Mouse (Mus musculus): ENCODE measurements at regions not wholly inside any gene's neighbourhood (a gene's known extent, or its start where the extent isn't known, plus 50 kb on each side); places are given as distances from the start of the nearest gene placed in this dataset.

DNA sequence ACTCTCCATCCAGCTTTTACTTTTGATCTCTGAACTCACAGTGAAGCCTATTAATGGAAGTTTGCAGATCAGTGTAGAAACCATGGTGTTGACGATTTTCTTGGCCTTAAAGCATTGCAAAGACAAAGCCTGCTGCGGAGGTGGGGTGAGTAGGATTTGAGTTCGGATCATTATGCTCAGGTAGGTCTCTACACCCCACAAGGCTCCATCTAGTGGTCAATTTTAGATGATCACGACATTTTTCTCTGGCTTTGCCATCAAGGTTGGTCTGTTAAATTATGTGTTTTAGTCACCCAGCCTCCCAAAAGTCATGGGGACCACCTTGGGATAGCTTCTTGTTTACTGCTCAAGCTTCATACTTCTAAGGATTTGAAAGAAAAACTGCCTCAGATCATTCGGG is 340.9 kb upstream of the Hnrnpa3 start:
- Histone ChIP-seq H3K4me3 (ENCODE audit: low read depth, low read length) (no peak overlapping the region), H3K27me3 (replicated peaks; ENCODE audit: control insufficient read depth, insufficient read depth, low read length) (0 out of 2 replicates have a peak, but pooled peaks cover 3% of the 10 kb centered on the region), H3K36me3 (ENCODE audit: control insufficient read depth, insufficient read depth) (no peaks in the 10 kb centered on the region), H3K27ac (ENCODE audit: low read depth, low read length) (no peak overlapping the region), H3K9ac (ENCODE audit: low read depth, low read length) (no peak overlapping the region), H3K4me2 (replicated peaks; ENCODE audit: low read depth) (no peak overlapping the region), H3K4me1 (replicated peaks; ENCODE audit: control insufficient read depth, insufficient read depth, low read length) (no peaks in the 10 kb centered on the region), H3K9me3 (ENCODE audit: control insufficient read depth) (no peaks in the 10 kb centered on the region)
- peak; percentile 60 for TF ChIP-seq CTCF (IDR thresholded peaks at IDR 0.05; ENCODE audit: low read depth)
- 72% methylated on average over 5 of the region's 5 CpGs for WGBS
- no peak for ATAC-seq

GRCm38 (mm10) chr2:75324146-75324749 is 334.8 kb upstream of the Hnrnpa3 start:
- Histone ChIP-seq H3K27ac (ENCODE audit: low read depth, low read length) (no peak overlapping the region), H3K4me1 (replicated peaks; ENCODE audit: control insufficient read depth, insufficient read depth, low read length) (no peaks in the 10 kb centered on the region), H3K27me3 (replicated peaks; ENCODE audit: control insufficient read depth, insufficient read depth, low read length) (no peaks in the 10 kb centered on the region), H3K9ac (ENCODE audit: low read depth, low read length) (no peak overlapping the region), H3K36me3 (ENCODE audit: control insufficient read depth, insufficient read depth) (no peaks in the 10 kb centered on the region), H3K4me3 (ENCODE audit: low read depth, low read length) (no peak overlapping the region), H3K9me3 (ENCODE audit: control insufficient read depth) (no peaks in the 10 kb centered on the region), H3K4me2 (replicated peaks; ENCODE audit: low read depth) (no peak overlapping the region)
- no peak for ATAC-seq
- WGBS = 87% methylated on average over 10 of the region's 10 CpGs
- no peak for TF ChIP-seq CTCF (IDR thresholded peaks at IDR 0.05; ENCODE audit: low read depth)

GRCm38 (mm10) chr2:75329598-75329997 is 329.5 kb upstream of the Hnrnpa3 start:
- WGBS = 76% methylated on average over 2 of the region's 2 CpGs
- no peak overlapping the region for H3K27ac ChIP-seq (ENCODE audit: low read depth, low read length)
- no peak overlapping the region for H3K4me2 ChIP-seq (replicated peaks; ENCODE audit: low read depth)
- H3K27me3 ChIP-seq (replicated peaks; ENCODE audit: control insufficient read depth, insufficient read depth, low read length) = no peaks in the 10 kb centered on the region
- H3K4me1 ChIP-seq (replicated peaks; ENCODE audit: control insufficient read depth, insufficient read depth, low read length) = no peaks in the 10 kb centered on the region
- no peak overlapping the region for H3K4me3 ChIP-seq (ENCODE audit: low read depth, low read length)
- no peak for TF ChIP-seq CTCF (IDR thresholded peaks at IDR 0.05; ENCODE audit: low read depth)
- no peak overlapping the region for H3K9ac ChIP-seq (ENCODE audit: low read depth, low read length)
- ATAC-seq = no peak
- H3K36me3 ChIP-seq (ENCODE audit: control insufficient read depth, insufficient read depth) = no peaks in the 10 kb centered on the region
- no peaks in the 10 kb centered on the region for H3K9me3 ChIP-seq (ENCODE audit: control insufficient read depth)

DNA sequence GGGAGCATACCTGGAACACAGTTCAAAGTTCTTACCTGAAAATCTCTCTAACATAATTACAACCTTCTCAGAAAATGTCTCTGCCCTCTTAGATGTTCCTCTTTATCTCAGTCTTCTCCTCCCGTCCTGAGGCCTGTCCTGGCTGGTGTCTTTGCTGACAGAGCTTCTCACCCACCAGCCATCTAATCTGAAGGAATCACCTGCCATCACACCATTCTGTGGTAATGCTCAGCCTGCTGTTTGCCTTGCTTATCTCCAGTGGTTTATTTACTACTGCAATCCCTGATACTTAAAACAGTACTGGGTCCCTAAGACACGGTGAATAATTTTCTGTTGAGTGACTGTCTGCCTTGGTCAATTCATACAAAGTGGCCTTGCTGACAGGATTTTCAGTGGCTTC is 317.8 kb upstream of the Hnrnpa3 start:
- H3K9me3 ChIP-seq (ENCODE audit: control insufficient read depth) = no peaks in the 10 kb centered on the region
- H3K9ac ChIP-seq (ENCODE audit: low read depth, low read length) = no peak overlapping the region
- H3K4me2 ChIP-seq (replicated peaks; ENCODE audit: low read depth) = no peak overlapping the region
- WGBS = 33% methylated on average over 2 of the region's 2 CpGs
- TF ChIP-seq CTCF (IDR thresholded peaks at IDR 0.05; ENCODE audit: low read depth) = no peak
- H3K36me3 ChIP-seq (ENCODE audit: control insufficient read depth, insufficient read depth) = no peaks in the 10 kb centered on the region
- H3K4me3 ChIP-seq (ENCODE audit: low read depth, low read length) = no peak overlapping the region
- no peaks in the 10 kb centered on the region for H3K27me3 ChIP-seq (replicated peaks; ENCODE audit: control insufficient read depth, insufficient read depth, low read length)
- no peak overlapping the region for H3K27ac ChIP-seq (ENCODE audit: low read depth, low read length)
- no peaks in the 10 kb centered on the region for H3K4me1 ChIP-seq (replicated peaks; ENCODE audit: control insufficient read depth, insufficient read depth, low read length)
- no peak for ATAC-seq

DNA sequence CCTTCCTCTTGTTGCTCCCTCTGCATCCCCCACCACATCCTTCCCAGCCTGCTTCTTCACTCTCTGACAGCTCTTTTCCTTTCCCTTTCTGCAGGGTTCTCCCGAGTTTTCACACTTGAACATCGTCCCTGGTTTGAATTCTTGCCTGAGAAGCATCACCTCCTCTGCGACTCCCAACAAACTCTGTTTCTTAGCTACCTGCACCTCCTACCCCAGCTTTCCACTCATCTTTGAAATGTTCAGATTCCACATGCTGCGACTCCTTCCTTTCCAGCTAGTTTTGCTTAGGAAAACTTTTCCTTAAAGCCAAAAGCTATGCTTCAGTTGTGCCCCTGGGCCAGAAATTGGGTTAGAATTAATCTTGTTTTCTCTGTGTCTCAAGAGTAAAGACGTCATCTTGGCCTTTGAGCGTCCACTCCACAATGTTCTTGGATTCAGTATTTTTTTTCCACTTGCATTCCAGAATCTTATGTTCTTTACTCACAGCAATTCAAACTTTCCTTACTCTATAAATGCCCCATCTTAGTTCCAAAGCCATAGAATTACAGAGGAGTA is 317.3 kb upstream of the Hnrnpa3 start:
- no peak for ATAC-seq
- no peaks in the 10 kb centered on the region for H3K4me1 ChIP-seq (replicated peaks; ENCODE audit: control insufficient read depth, insufficient read depth, low read length)
- H3K4me3 ChIP-seq (ENCODE audit: low read depth, low read length) = no peak overlapping the region
- H3K27ac ChIP-seq (ENCODE audit: low read depth, low read length) = no peak overlapping the region
- no peaks in the 10 kb centered on the region for H3K9me3 ChIP-seq (ENCODE audit: control insufficient read depth)
- no peak overlapping the region for H3K4me2 ChIP-seq (replicated peaks; ENCODE audit: low read depth)
- TF ChIP-seq CTCF (IDR thresholded peaks at IDR 0.05; ENCODE audit: low read depth) = no peak
- H3K36me3 ChIP-seq (ENCODE audit: control insufficient read depth, insufficient read depth) = no peaks in the 10 kb centered on the region
- no peaks in the 10 kb centered on the region for H3K27me3 ChIP-seq (replicated peaks; ENCODE audit: control insufficient read depth, insufficient read depth, low read length)
- 64% methylated on average over 6 of the region's 6 CpGs for WGBS
- H3K9ac ChIP-seq (ENCODE audit: low read depth, low read length) = no peak overlapping the region

- TF ChIP-seq CTCF (IDR thresholded peaks at IDR 0.05; ENCODE audit: low read depth) = no peak
- H3K36me3 ChIP-seq (ENCODE audit: control insufficient read depth, insufficient read depth) = no peaks in the 10 kb centered on the region
- ATAC-seq = no peak
These were observed 308.2 kb upstream of the Hnrnpa3 start for GRCm38 (mm10) chr2:75350902-75351301.

More at GRCm38 (mm10) chr2:75350902-75351301, 308.2 kb upstream of the Hnrnpa3 start:
- no peak overlapping the region for H3K9ac ChIP-seq (ENCODE audit: low read depth, low read length)
- no peaks in the 10 kb centered on the region for H3K27me3 ChIP-seq (replicated peaks; ENCODE audit: control insufficient read depth, insufficient read depth, low read length)
- WGBS = 67% methylated on average over 3 of the region's 3 CpGs
- H3K9me3 ChIP-seq (ENCODE audit: control insufficient read depth) = no peaks in the 10 kb centered on the region
- H3K27ac ChIP-seq (ENCODE audit: low read depth, low read length) = no peak overlapping the region
- no peak overlapping the region for H3K4me3 ChIP-seq (ENCODE audit: low read depth, low read length)
- H3K4me1 ChIP-seq (replicated peaks; ENCODE audit: control insufficient read depth, insufficient read depth, low read length) = no peaks in the 10 kb centered on the region
- H3K4me2 ChIP-seq (replicated peaks; ENCODE audit: low read depth) = no peak overlapping the region

Data from intestine, postnatal 0 days (tissue).